Mouse (Mus musculus) MEL (cell line): Measurements from ENCODE around the gene Tceal3.
"Not testable (repeated sequence)": the region's sequence is repeated elsewhere in the genome, so short reads cannot be mapped to it uniquely, and the experiment has no call there.

Source experiments
- CTCF ChIP-seq, 3 experiments: IDR thresholded peaks in 2 of 3; conservative IDR thresholded peaks in 1 of 3; 2 replicates each; pipeline ENCODE4 v1.5.1; 2011 to 2012; ENCODE audit warnings: low read length in 3 of 3, low read depth in 2 of 3, mild to moderate bottlenecking in 2 of 3, improper control_type of control experiment in 1 of 3, inconsistent platforms in 1 of 3, mixed read lengths in 1 of 3, moderate library complexity in 1 of 3; ENCODE audit not compliant: control insufficient read depth in 1 of 3, insufficient read depth in 1 of 3, poor library complexity in 1 of 3, severe bottlenecking in 1 of 3
- JUND ChIP-seq: IDR thresholded peaks from 2 replicates; pipeline ENCODE4 v1.6.1; 2011; ENCODE audit warnings: low read depth, mild to moderate bottlenecking, improper control_type of control experiment, low read length

DNA sequence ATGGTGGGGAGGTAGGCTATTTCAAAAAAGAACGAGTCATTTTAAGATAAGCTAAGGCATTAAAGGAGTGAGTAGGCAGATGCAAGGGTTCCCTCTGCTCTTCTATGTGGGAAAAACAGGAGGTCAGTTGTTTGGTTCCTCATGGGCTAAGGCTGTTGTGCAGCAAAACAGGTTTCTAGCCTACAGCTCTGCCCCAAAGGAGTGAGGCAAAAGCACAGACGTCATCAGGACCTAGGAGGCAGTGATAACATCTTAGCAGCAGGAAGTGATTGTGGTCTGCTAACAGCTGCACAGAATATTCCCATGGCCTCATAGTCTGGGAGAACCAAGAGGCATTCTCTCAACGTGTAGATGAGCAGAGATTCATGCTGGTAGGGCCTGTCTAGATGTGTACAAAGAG lies 55.2 kb downstream of the Tceal3 start:
- TF ChIP-seq CTCF (IDR thresholded peaks at IDR 0.05 in 2 of 3, conservative IDR thresholded peaks at IDR 0.05 in 1 of 3; ENCODE audit: control insufficient read depth in 1 of 3, insufficient read depth in 1 of 3, low read depth in 2 of 3, low read length in 3 of 3, poor library complexity in 1 of 3, severe bottlenecking in 1 of 3); JUND: not testable (repeated sequence)
